Mouse (Mus musculus): ENCODE measurements around the gene Wdfy3. TPM values are rescaled to one million over a fixed set of nuclear protein-coding genes. Genes with fewer than 3 reads are reported as not detected.
A peak's percentile ranks its signal among the peaks of the same experiment; 100 is the strongest.

The Wdfy3 gene
- polyA plus RNA-seq, 1 experiment from 2014 or later = 15.1 TPM

GRCm38 (mm10) chr5:101830180-101830579, 239.5 kb downstream of the Wdfy3 start:
- H3K9ac ChIP-seq (ENCODE audit: low read length) = no peak overlapping the region
- H3K4me2 ChIP-seq (ENCODE audit: low read length) = no peak overlapping the region
- H3K36me3 ChIP-seq (ENCODE audit: control insufficient read depth, insufficient read depth, low read length) = peaks cover 37% of the 10 kb centered on the region
- no peaks in the 10 kb centered on the region for H3K9me3 ChIP-seq (ENCODE audit: control insufficient read depth, low read length)
- 81% methylated on average over 8 of the region's 8 CpGs for WGBS
- H3K27ac ChIP-seq (replicated peaks in 1 of 2; ENCODE audit: control insufficient read depth in 1 of 2, insufficient read depth in 1 of 2, low read depth in 2 of 2, low read length in 2 of 2) = no peak overlapping the region
- H3K4me3 ChIP-seq (ENCODE audit: control insufficient read depth in 1 of 2, insufficient read depth in 1 of 2, low read depth in 1 of 2, low read length in 2 of 2) = no peak overlapping the region
- H3K27me3 ChIP-seq (ENCODE audit: control insufficient read depth, insufficient read depth, low read length) = no peaks in the 10 kb centered on the region
- H3K4me1 ChIP-seq (ENCODE audit: control insufficient read depth in 2 of 2, insufficient read depth in 2 of 2, low read length in 2 of 2) = peaks cover 15 to 18% of the 10 kb centered on the region in 2 experiments
- ATAC-seq (ENCODE audit: insufficient number of reproducible peaks, insufficient read depth, low FRiP score, low read depth) = no peak

- WGBS = 78% methylated on average over 3 of the region's 3 CpGs
- Histone ChIP-seq H3K9me3 (ENCODE audit: control insufficient read depth, low read length) (no peaks in the 10 kb centered on the region), H3K36me3 (ENCODE audit: control insufficient read depth, insufficient read depth, low read length) (peaks cover 27% of the 10 kb centered on the region), H3K4me1 (ENCODE audit: control insufficient read depth in 2 of 2, insufficient read depth in 2 of 2, low read length in 2 of 2) (peaks cover 16 to 22% of the 10 kb centered on the region in 2 experiments), H3K4me3 (ENCODE audit: control insufficient read depth in 1 of 2, insufficient read depth in 1 of 2, low read depth in 1 of 2, low read length in 2 of 2) (no peak overlapping the region), H3K4me2 (ENCODE audit: low read length) (no peak overlapping the region), H3K27me3 (ENCODE audit: control insufficient read depth, insufficient read depth, low read length) (no peaks in the 10 kb centered on the region), H3K27ac (replicated peaks in 1 of 2; ENCODE audit: control insufficient read depth in 1 of 2, insufficient read depth in 1 of 2, low read depth in 2 of 2, low read length in 2 of 2) (no peak overlapping the region), H3K9ac (ENCODE audit: low read length) (no peak overlapping the region)
- no peak for ATAC-seq (ENCODE audit: insufficient number of reproducible peaks, insufficient read depth, low FRiP score, low read depth)
Observed at GRCm38 (mm10) chr5:101828932-101829331, 240.8 kb downstream of the Wdfy3 start.

DNA sequence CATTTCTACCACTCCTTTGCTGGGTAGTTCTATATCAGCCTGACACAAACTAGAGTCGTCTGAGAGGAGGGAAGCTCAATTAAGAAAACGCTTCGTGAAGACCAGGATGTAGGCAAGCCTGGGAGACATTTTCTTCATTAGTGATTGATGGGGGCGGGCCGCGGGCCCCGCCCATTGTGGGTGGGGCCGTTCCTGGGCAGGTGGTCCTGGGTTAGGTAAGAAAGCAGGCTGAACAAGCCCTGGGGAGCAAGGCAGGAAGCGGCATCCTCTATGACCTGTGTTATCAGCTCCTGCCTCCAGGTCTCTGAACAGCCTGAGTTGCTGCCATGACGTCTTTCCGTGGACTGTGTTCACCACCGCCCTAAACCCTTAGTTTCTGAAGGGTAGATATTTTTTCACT, 242.2 kb downstream of the Wdfy3 start:
- no peak overlapping the region for H3K4me2 ChIP-seq (ENCODE audit: low read length)
- H3K4me3 ChIP-seq (ENCODE audit: control insufficient read depth in 1 of 2, insufficient read depth in 1 of 2, low read depth in 1 of 2, low read length in 2 of 2) = no peak overlapping the region
- no peaks in the 10 kb centered on the region for H3K27me3 ChIP-seq (ENCODE audit: control insufficient read depth, insufficient read depth, low read length)
- H3K9ac ChIP-seq (ENCODE audit: low read length) = no peak overlapping the region
- 25% methylated on average over 12 of the region's 12 CpGs for WGBS
- no peak overlapping the region for H3K27ac ChIP-seq (replicated peaks in 1 of 2; ENCODE audit: control insufficient read depth in 1 of 2, insufficient read depth in 1 of 2, low read depth in 2 of 2, low read length in 2 of 2)
- no peak for ATAC-seq (ENCODE audit: insufficient number of reproducible peaks, insufficient read depth, low FRiP score, low read depth)
- peaks cover 15% of the 10 kb centered on the region; the same call in 1 of the 2 replicates for H3K36me3 ChIP-seq (ENCODE audit: control insufficient read depth, insufficient read depth, low read length)
- H3K4me1 ChIP-seq (ENCODE audit: control insufficient read depth in 2 of 2, insufficient read depth in 2 of 2, low read length in 2 of 2) = peaks cover 16 to 22% of the 10 kb centered on the region in 2 experiments
- no peaks in the 10 kb centered on the region for H3K9me3 ChIP-seq (ENCODE audit: control insufficient read depth, low read length)

GRCm38 (mm10) chr5:101826531-101826970, 243.2 kb downstream of the Wdfy3 start:
- WGBS = 6% methylated on average over 15 of the region's 15 CpGs
- Histone ChIP-seq H3K4me3 (ENCODE audit: control insufficient read depth in 1 of 2, insufficient read depth in 1 of 2, low read depth in 1 of 2, low read length in 2 of 2) (peak overlapping the region; percentile 2 to 12; a peak in 2 of 4 replicates), H3K9ac (ENCODE audit: low read length) (0 out of 2 replicates have a peak overlapping the region, but pooled peaks have one; percentile 7)

GRCm38 (mm10) chr5:101825111-101825911, 244.4 kb downstream of the Wdfy3 start:
- ATAC-seq (ENCODE audit: insufficient number of reproducible peaks, insufficient read depth, low FRiP score, low read depth) = no peak
- Histone ChIP-seq H3K9ac (ENCODE audit: low read length) (no peak overlapping the region), H3K9me3 (ENCODE audit: control insufficient read depth, low read length) (no peaks in the 10 kb centered on the region), H3K4me2 (ENCODE audit: low read length) (peak overlapping the region; percentile 21), H3K4me1 (ENCODE audit: control insufficient read depth in 2 of 2, insufficient read depth in 2 of 2, low read length in 2 of 2) (peaks cover 16 to 22% of the 10 kb centered on the region in 2 experiments), H3K4me3 (ENCODE audit: control insufficient read depth in 1 of 2, insufficient read depth in 1 of 2, low read depth in 1 of 2, low read length in 2 of 2) (no peak overlapping the region), H3K27me3 (ENCODE audit: control insufficient read depth, insufficient read depth, low read length) (no peaks in the 10 kb centered on the region), H3K27ac (replicated peaks in 1 of 2; ENCODE audit: control insufficient read depth in 1 of 2, insufficient read depth in 1 of 2, low read depth in 2 of 2, low read length in 2 of 2) (0 out of 4 replicates have a peak overlapping the region, but pooled peaks of 1 of the 2 experiments have one; percentile 26), H3K36me3 (ENCODE audit: control insufficient read depth, insufficient read depth, low read length) (no peaks in the 10 kb centered on the region)
- 25% methylated on average over 13 of the region's 13 CpGs for WGBS

More at GRCm38 (mm10) chr5:101826531-101826970, 243.2 kb downstream of the Wdfy3 start:
- Histone ChIP-seq H3K9me3 (ENCODE audit: control insufficient read depth, low read length) (no peaks in the 10 kb centered on the region), H3K27ac (replicated peaks in 1 of 2; ENCODE audit: control insufficient read depth in 1 of 2, insufficient read depth in 1 of 2, low read depth in 2 of 2, low read length in 2 of 2) (no peak overlapping the region), H3K4me1 (ENCODE audit: control insufficient read depth in 2 of 2, insufficient read depth in 2 of 2, low read length in 2 of 2) (peaks cover 16 to 22% of the 10 kb centered on the region in 2 experiments), H3K36me3 (ENCODE audit: control insufficient read depth, insufficient read depth, low read length) (peaks cover 6% of the 10 kb centered on the region; the same call in 1 of the 2 replicates), H3K27me3 (ENCODE audit: control insufficient read depth, insufficient read depth, low read length) (no peaks in the 10 kb centered on the region), H3K4me2 (ENCODE audit: low read length) (peak overlapping the region; percentile 57)
- peak; percentile 54; the same call in 1 of the 2 replicates for ATAC-seq (ENCODE audit: insufficient number of reproducible peaks, insufficient read depth, low FRiP score, low read depth)

DNA sequence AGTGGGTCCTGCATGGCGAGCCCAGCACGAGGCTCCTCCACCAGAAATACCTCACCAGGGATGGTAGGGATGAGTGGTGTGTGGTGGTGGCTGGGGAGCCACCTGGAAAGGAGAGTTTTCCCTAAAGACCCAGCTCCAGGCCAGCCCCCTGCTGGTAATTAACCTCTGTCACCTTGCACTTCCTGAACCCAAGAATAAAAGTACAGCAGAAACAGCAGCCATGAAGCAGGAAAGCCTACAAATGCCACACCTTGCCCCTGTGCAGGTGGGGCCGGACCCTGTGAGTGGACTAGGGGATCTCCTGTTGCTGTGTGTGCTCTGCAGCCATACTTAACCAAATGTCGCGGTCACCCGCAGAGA, 247.4 kb downstream of the Wdfy3 start:
- Histone ChIP-seq H3K4me2 (ENCODE audit: low read length) (no peak overlapping the region), H3K27ac (replicated peaks in 1 of 2; ENCODE audit: control insufficient read depth in 1 of 2, insufficient read depth in 1 of 2, low read depth in 2 of 2, low read length in 2 of 2) (no peak overlapping the region), H3K27me3 (ENCODE audit: control insufficient read depth, insufficient read depth, low read length) (no peaks in the 10 kb centered on the region), H3K4me1 (ENCODE audit: control insufficient read depth in 2 of 2, insufficient read depth in 2 of 2, low read length in 2 of 2) (peaks cover 19 to 29% of the 10 kb centered on the region in 2 experiments), H3K9me3 (ENCODE audit: control insufficient read depth, low read length) (no peaks in the 10 kb centered on the region), H3K36me3 (ENCODE audit: control insufficient read depth, insufficient read depth, low read length) (no peaks in the 10 kb centered on the region), H3K4me3 (ENCODE audit: control insufficient read depth in 1 of 2, insufficient read depth in 1 of 2, low read depth in 1 of 2, low read length in 2 of 2) (no peak overlapping the region), H3K9ac (ENCODE audit: low read length) (no peak overlapping the region)
- ATAC-seq (ENCODE audit: insufficient number of reproducible peaks, insufficient read depth, low FRiP score, low read depth) = no peak
- whole genome bisulfite sequencing = 55% methylated on average over 6 of the region's 6 CpGs

DNA sequence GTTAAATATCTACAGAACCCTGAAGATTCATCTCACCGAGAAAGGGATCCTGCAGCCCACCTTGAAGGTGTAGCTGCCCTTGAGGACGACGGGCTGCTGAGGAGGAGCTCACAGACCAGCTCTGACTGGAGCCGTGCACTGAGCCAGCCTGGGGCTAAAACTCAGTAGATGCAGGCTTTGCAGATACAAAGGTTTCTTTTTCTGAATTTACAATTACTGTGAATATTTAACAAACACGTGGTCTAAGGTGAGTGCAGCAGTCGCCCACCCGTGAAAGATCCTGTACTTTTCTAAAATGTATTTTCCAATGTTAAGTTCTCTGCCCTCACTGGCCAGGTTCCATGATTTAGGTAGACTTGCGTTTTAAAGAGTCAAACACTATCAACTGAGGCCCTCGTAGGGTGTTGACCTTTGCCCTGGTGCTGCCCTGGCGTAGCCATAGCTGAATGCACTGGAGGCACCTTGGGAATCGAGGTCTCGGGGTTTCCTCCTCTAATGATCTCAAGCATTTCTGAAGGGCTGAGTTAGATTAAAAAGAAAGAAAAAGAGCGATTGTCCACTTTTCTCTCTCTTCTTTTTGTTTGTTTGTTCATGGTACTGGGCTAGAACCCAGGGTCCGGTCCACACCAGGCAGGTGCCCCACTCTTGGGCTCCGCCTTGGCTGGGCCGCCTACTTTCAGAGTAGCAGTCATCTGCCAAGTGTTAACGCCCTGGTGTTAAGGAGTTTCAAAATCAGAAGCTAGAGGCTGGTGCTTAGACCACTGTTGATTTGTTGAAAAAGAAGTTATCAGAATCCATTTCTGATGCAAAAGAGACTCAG, 248.0 kb downstream of the Wdfy3 start:
- H3K9ac ChIP-seq (ENCODE audit: low read length) = no peak overlapping the region
- WGBS = 74% methylated on average over 17 of the region's 17 CpGs

More for the DNA sequence above, 248.0 kb downstream of the Wdfy3 start:
- Histone ChIP-seq H3K9me3 (ENCODE audit: control insufficient read depth, low read length) (no peaks in the 10 kb centered on the region), H3K4me1 (ENCODE audit: control insufficient read depth in 2 of 2, insufficient read depth in 2 of 2, low read length in 2 of 2) (peaks cover 19 to 28% of the 10 kb centered on the region in 2 experiments), H3K27ac (replicated peaks in 1 of 2; ENCODE audit: control insufficient read depth in 1 of 2, insufficient read depth in 1 of 2, low read depth in 2 of 2, low read length in 2 of 2) (no peak overlapping the region), H3K4me2 (ENCODE audit: low read length) (no peak overlapping the region), H3K36me3 (ENCODE audit: control insufficient read depth, insufficient read depth, low read length) (no peaks in the 10 kb centered on the region), H3K4me3 (ENCODE audit: control insufficient read depth in 1 of 2, insufficient read depth in 1 of 2, low read depth in 1 of 2, low read length in 2 of 2) (no peak overlapping the region), H3K27me3 (ENCODE audit: control insufficient read depth, insufficient read depth, low read length) (no peaks in the 10 kb centered on the region)
- ATAC-seq (ENCODE audit: insufficient number of reproducible peaks, insufficient read depth, low FRiP score, low read depth) = no peak

Data from heart, embryonic 14.5 days (tissue).